Mouse (Mus musculus): ENCODE measurements around the gene Zdhhc3.

- TF ChIP-seq POLR2A (IDR thresholded peaks at IDR 0.05; ENCODE audit: low read depth, low read length) (no peak), CTCF (IDR thresholded peaks at IDR 0.05; ENCODE audit: extremely low read depth, insufficient read length, insufficient replicate concordance, low read depth, low read length) (no peak)
Observed at GRCm38 (mm10) chr9:123104362-123104761, 8.6 kb downstream of the Zdhhc3 start.
